Mouse (Mus musculus) midbrain, embryonic 12.5 days (tissue): ENCODE measurements at regions not wholly inside any gene's neighbourhood (a gene's known extent, or its start where the extent isn't known, plus 50 kb on each side); places are given as distances from the start of the nearest gene placed in this dataset.

Experiments used
- ATAC-seq: fragments of 200-750 bp; cut with Nextera tagmentation; 2 replicates; pipeline ENCODE4 v1.8.0; 2017; ENCODE audit warnings: low read depth, moderate TSS enrichment, moderate library complexity; ENCODE audit not compliant: low FRiP score
- H3K27ac ChIP-seq: fragments of 300-500 bp; sonication (generic); replicated peaks from 2 replicates; pipeline ENCODE4 v1.5.1; 2016; ENCODE audit warnings: mild to moderate bottlenecking
- H3K27me3 ChIP-seq: fragments of 300-500 bp; sonication (generic); 2 replicates; pipeline ENCODE4 v1.6.1; 2016; ENCODE audit warnings: mild to moderate bottlenecking
- H3K36me3 ChIP-seq: fragments of 300-500 bp; sonication (generic); 2 replicates; pipeline ENCODE4 v1.6.1; 2016
- H3K4me1 ChIP-seq: fragments of 300-500 bp; sonication (generic); 2 replicates; pipeline ENCODE4 v1.6.1; 2016
- H3K4me2 ChIP-seq: fragments of 300-500 bp; sonication (generic); replicated peaks from 2 replicates; pipeline ENCODE4 v1.6.1; 2016; ENCODE audit warnings: mild to moderate bottlenecking, moderate library complexity
- H3K4me3 ChIP-seq: fragments of 300-500 bp; sonication (generic); 2 replicates; pipeline ENCODE4 v1.5.1; 2016; ENCODE audit warnings: mild to moderate bottlenecking
- H3K9ac ChIP-seq: fragments of 300-500 bp; sonication (generic); replicated peaks from 2 replicates; pipeline ENCODE4 v1.6.1; 2016; ENCODE audit warnings: mild to moderate bottlenecking, moderate library complexity
- H3K9me3 ChIP-seq: fragments of 300-500 bp; sonication (generic); 2 replicates; pipeline ENCODE4 v1.6.1; 2016; ENCODE audit warnings: mild to moderate bottlenecking
- WGBS: fragments of 180-500 bp; shearing (Covaris S2); methylation state at CpG from one replicate; pipeline ENCODE4 v1.1.7; 2016; 5-methylcytosine and 5-hydroxymethylcytosine counted together

DNA sequence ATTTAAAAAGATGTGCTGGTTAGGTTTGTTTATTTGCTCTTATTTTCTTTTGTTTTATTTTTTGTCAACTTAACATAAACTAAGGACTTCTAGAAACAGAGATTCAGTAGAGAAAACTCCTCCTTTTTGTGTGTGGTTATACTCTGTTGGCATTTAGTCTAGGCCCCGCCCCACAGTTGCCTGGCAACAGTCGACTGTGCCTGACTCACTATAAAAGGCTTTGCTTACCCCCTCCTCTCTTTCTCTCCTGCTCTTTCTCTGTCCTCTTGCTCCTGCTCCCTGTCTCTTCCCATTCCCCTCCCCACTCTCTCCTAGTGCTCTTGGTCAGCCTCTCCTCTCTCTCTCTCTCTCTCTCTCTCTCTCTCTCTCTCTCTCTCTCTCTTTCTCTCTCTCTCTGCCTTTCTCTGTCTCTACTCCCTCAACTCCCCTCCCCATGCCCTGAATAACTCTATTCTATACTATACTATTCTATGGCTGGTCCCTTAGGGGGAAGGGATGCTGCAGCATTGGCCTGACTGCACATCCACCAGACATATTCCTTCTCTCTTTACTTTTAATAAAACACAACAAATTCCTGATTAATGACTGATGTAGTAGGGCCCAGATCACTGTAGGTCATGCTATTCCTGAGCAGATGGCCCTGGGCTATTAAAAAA lies 76.6 kb upstream of the Fscb start:
- ATAC-seq, result peak; percentile 98
- 9% methylated on average over 2 of the region's 2 CpGs for WGBS
- no peak overlapping the region for H3K27ac ChIP-seq

DNA sequence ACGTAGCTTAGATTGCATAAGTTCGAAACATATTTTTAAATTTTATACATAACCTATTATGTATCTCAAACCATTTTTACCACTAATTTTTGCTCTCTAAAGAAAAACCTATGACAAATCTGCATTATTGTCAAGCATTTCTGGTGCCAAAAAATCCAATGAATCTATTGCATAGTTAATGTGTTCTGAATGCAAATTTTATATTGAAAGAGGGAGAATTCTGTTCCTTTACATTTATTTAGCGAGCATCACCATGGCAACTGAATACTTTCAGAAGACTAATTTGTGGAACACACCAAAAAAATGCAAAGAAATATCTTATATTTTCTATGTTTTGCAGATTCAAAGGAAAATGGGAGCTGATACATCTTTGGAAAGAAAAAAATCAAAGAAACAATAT lies 66.6 kb upstream of the Fscb start:
- no peak for ATAC-seq
- H3K4me3 ChIP-seq, result no peak overlapping the region
- no peaks in the 10 kb centered on the region for H3K4me1 ChIP-seq
- H3K27ac ChIP-seq, result no peak overlapping the region
- whole genome bisulfite sequencing, result 90% methylated on average over 3 of the region's 3 CpGs
- no peaks in the 10 kb centered on the region for H3K9me3 ChIP-seq
- H3K9ac ChIP-seq, result no peak overlapping the region
- no peak overlapping the region for H3K4me2 ChIP-seq
- H3K27me3 ChIP-seq, result no peaks in the 10 kb centered on the region
- H3K36me3 ChIP-seq, result no peaks in the 10 kb centered on the region

More for the DNA sequence above, 76.6 kb upstream of the Fscb start:
- Histone ChIP-seq H3K4me2 (no peak overlapping the region), H3K4me3 (no peak overlapping the region), H3K4me1 (peaks cover 5% of the 10 kb centered on the region; the same call in 1 of the 2 replicates), H3K9me3 (no peaks in the 10 kb centered on the region), H3K36me3 (no peaks in the 10 kb centered on the region), H3K9ac (no peak overlapping the region), H3K27me3 (no peaks in the 10 kb centered on the region)
